Mouse (Mus musculus) olfactory bulb, adult 2 months (tissue): ENCODE data around the gene Gm8369.

ENCODE experiments used
- CTCF ChIP-seq: fragments of 200-500 bp; IDR thresholded peaks from 2 replicates; pipeline ENCODE4 v1.5.1; 2012; ENCODE audit warnings: low read depth, mild to moderate bottlenecking, low read length, moderate library complexity; ENCODE audit not compliant: insufficient read depth
- POLR2A ChIP-seq: fragments of 200-500 bp; IDR thresholded peaks from 2 replicates; pipeline ENCODE4 v1.6.1; 2012; ENCODE audit warnings: mild to moderate bottlenecking, low read depth, low read length, moderate library complexity; ENCODE audit not compliant: insufficient read depth

- TF ChIP-seq POLR2A = no peak
- no peak for TF ChIP-seq CTCF
Observed at GRCm38 (mm10) chr19:11494519-11494918, 8.8 kb downstream of the Gm8369 start.
